Comparison of ENCODE assay signal across 8 mouse cellular contexts in genomic region chr2:112799995-112800353, GRCm38 (mm10).
A peak's percentile ranks its signal among the peaks of the same experiment; 100 is the strongest.
DNase-seq lines count a peak whose midpoint lies in the region; ATAC-seq and TF ChIP-seq lines count a peak whose summit lies in the region.

No protein-coding gene starts in this region.

- peak; percentile 29 to 31 for DNase-seq in B cell, adult 2 months
- DNase-seq in ZHBTc4 (ENCODE audit: low read depth, low spot score), result peak; percentile 66
- peak; percentile 43 to 66 for DNase-seq in cerebellum, postnatal 4 days (ENCODE audit: low spot score in 2 of 2)
- peak; percentile 4 to 30 for DNase-seq in gastrocnemius, adult 8-10 months (ENCODE audit: low spot score in 2 of 2)
- peak; percentile 81 for DNase-seq in limb, embryonic 11.5 days (ENCODE audit: low spot score)
- peak; percentile 73 for DNase-seq in midbrain, postnatal 0 days (ENCODE audit: low spot score)
- DNase-seq in thymus, postnatal 0 days (ENCODE audit: low spot score), result peak; percentile 11

- no peak overlapping the region for H3K9ac ChIP-seq in intestine, postnatal 0 days (ENCODE audit: low read depth, low read length)
- no peak overlapping the region for H3K9ac ChIP-seq in limb, embryonic 11.5 days (ENCODE audit: low read length)
- no peak overlapping the region for H3K9ac ChIP-seq in midbrain, postnatal 0 days (replicated peaks; ENCODE audit: low read length, poor library complexity, severe bottlenecking)

- H3K9me3 ChIP-seq in intestine, postnatal 0 days (ENCODE audit: control insufficient read depth), result no peaks in the 10 kb centered on the region
- H3K9me3 ChIP-seq in limb, embryonic 11.5 days (ENCODE audit: control insufficient read depth, low read length), result no peaks in the 10 kb centered on the region
- no peaks in the 10 kb centered on the region for H3K9me3 ChIP-seq in midbrain, postnatal 0 days (ENCODE audit: low read length)

- 0 out of 2 replicates have a peak, but pooled peaks have one; percentile 38 for ATAC-seq in intestine, postnatal 0 days
- peak; percentile 78; the same call in 1 of the 2 replicates for ATAC-seq in limb, embryonic 11.5 days (ENCODE audit: insufficient number of reproducible peaks, low FRiP score, low TSS enrichment, low read depth)
- ATAC-seq in midbrain, postnatal 0 days (ENCODE audit: low FRiP score), result peak; percentile 70

- H3K27me3 ChIP-seq in intestine, postnatal 0 days (replicated peaks; ENCODE audit: control insufficient read depth, insufficient read depth, low read length), result no peaks in the 10 kb centered on the region
- no peaks in the 10 kb centered on the region for H3K27me3 ChIP-seq in limb, embryonic 11.5 days (ENCODE audit: control insufficient read depth, insufficient read depth, low read length)
- no peaks in the 10 kb centered on the region for H3K27me3 ChIP-seq in midbrain, postnatal 0 days (ENCODE audit: insufficient read depth, low read length)

- H3K4me3 ChIP-seq in intestine, postnatal 0 days (ENCODE audit: low read depth, low read length), result no peak overlapping the region
- H3K4me3 ChIP-seq in limb, embryonic 11.5 days (ENCODE audit: low read depth, low read length), result no peak overlapping the region
- no peak overlapping the region for H3K4me3 ChIP-seq in midbrain, postnatal 0 days (ENCODE audit: low read depth, low read length)

- H3K4me2 ChIP-seq in intestine, postnatal 0 days (replicated peaks; ENCODE audit: low read depth), result no peak overlapping the region
- no peak overlapping the region for H3K4me2 ChIP-seq in limb, embryonic 11.5 days (ENCODE audit: low read depth, severe bottlenecking)
- H3K4me2 ChIP-seq in midbrain, postnatal 0 days (ENCODE audit: low read depth, low read length, poor library complexity, severe bottlenecking), result no peak overlapping the region

- H3K27ac ChIP-seq in intestine, postnatal 0 days (ENCODE audit: low read depth, low read length), result no peak overlapping the region
- no peak overlapping the region for H3K27ac ChIP-seq in limb, embryonic 11.5 days (replicated peaks; ENCODE audit: low read depth, low read length)
- H3K27ac ChIP-seq in midbrain, postnatal 0 days (ENCODE audit: low read depth, low read length), result no peak overlapping the region

- H3K4me1 ChIP-seq in intestine, postnatal 0 days (replicated peaks; ENCODE audit: control insufficient read depth, insufficient read depth, low read length), result no peaks in the 10 kb centered on the region
- H3K4me1 ChIP-seq in limb, embryonic 11.5 days (ENCODE audit: control insufficient read depth, insufficient read depth, low read length), result no peaks in the 10 kb centered on the region
- no peaks in the 10 kb centered on the region for H3K4me1 ChIP-seq in midbrain, postnatal 0 days (ENCODE audit: insufficient read depth, low read length)

- H3K36me3 ChIP-seq in intestine, postnatal 0 days (ENCODE audit: control insufficient read depth, insufficient read depth), result no peaks in the 10 kb centered on the region
- no peaks in the 10 kb centered on the region for H3K36me3 ChIP-seq in limb, embryonic 11.5 days (ENCODE audit: control insufficient read depth, insufficient read depth, low read length)
- no peaks in the 10 kb centered on the region for H3K36me3 ChIP-seq in midbrain, postnatal 0 days (ENCODE audit: insufficient read depth, low read length)

- WGBS in intestine, postnatal 0 days, result 6% methylated on average over 8 of the region's 8 CpGs
- WGBS in limb, embryonic 11.5 days, result 11% methylated on average over 8 of the region's 8 CpGs
- WGBS in midbrain, postnatal 0 days, result 21% methylated on average over 8 of the region's 8 CpGs

- TF ChIP-seq CTCF in intestine, postnatal 0 days (IDR thresholded peaks at IDR 0.05; ENCODE audit: low read depth), result peak; percentile 90
- TF ChIP-seq CTCF in midbrain, postnatal 0 days (IDR thresholded peaks at IDR 0.05), result peak; percentile 97

Comparison
In these comparisons a context has a peak if more than half of its experiments do, and no peak if none do; other contexts are left out.
1. DNase-seq: peak in every context shown above with its lines; median percentile 81 in limb, embryonic 11.5 days; 73 in midbrain, postnatal 0 days; 66 in ZHBTc4; 54 in cerebellum, postnatal 4 days; 30 in B cell, adult 2 months; 17 in gastrocnemius, adult 8-10 months; 11 in thymus, postnatal 0 days.